Mouse (Mus musculus) midbrain, embryonic 14.5 days (tissue): ENCODE measurements around the gene Txnrd3. TPM values are rescaled to one million over a fixed set of nuclear protein-coding genes. Genes with fewer than 3 reads are reported as not detected.
A peak's percentile ranks its signal among the peaks of the same experiment; 100 is the strongest.

Experiments used
- ATAC-seq: fragments of 200-750 bp; cut with Nextera tagmentation; 2 replicates; pipeline ENCODE4 v1.8.0; 2017; ENCODE audit warnings: moderate number of reproducible peaks, moderate library complexity; ENCODE audit not compliant: low FRiP score, low TSS enrichment
- DNase-seq: peaks from one replicate; pipeline ENCODE4 v3.0.0-alpha.2; 2015
- H3K27ac ChIP-seq: fragments of 300-500 bp; sonication (generic); replicated peaks from 2 replicates; pipeline ENCODE4 v1.5.1; 2014; ENCODE audit warnings: mild to moderate bottlenecking, low read depth, low read length, moderate library complexity
- H3K27me3 ChIP-seq: fragments of 300-500 bp; sonication (generic); 2 replicates; pipeline ENCODE4 v1.6.1; 2014; ENCODE audit warnings: low read length, control low read depth, mixed read lengths; ENCODE audit not compliant: control insufficient read depth, insufficient read depth
- H3K36me3 ChIP-seq: fragments of 300-500 bp; sonication (generic); 2 replicates; pipeline ENCODE4 v1.6.1; 2014; ENCODE audit warnings: low read length, control low read depth; ENCODE audit not compliant: control insufficient read depth, insufficient read depth
- H3K4me1 ChIP-seq: fragments of 300-500 bp; sonication (generic); 2 replicates; pipeline ENCODE4 v1.6.1; 2014; ENCODE audit warnings: mild to moderate bottlenecking, antibody characterized with exemption, low read length, control low read depth; ENCODE audit not compliant: control insufficient read depth, insufficient read depth
- H3K4me2 ChIP-seq: fragments of 300-500 bp; sonication (generic); 2 replicates; pipeline ENCODE4 v1.6.1; 2014; ENCODE audit warnings: mild to moderate bottlenecking, low read length, moderate library complexity
- H3K4me3 ChIP-seq: fragments of 300-500 bp; sonication (generic); replicated peaks from 2 replicates; pipeline ENCODE4 v1.5.1; 2014; ENCODE audit warnings: low read depth, low read length
- H3K9ac ChIP-seq: fragments of 300-500 bp; sonication (generic); replicated peaks from 2 replicates; pipeline ENCODE4 v1.6.1; 2014; ENCODE audit warnings: mild to moderate bottlenecking, low read length, moderate library complexity
- H3K9me3 ChIP-seq: fragments of 300-500 bp; sonication (generic); 2 replicates; pipeline ENCODE4 v1.6.1; 2016; ENCODE audit warnings: low read length, control low read depth, mixed read lengths; ENCODE audit not compliant: control insufficient read depth
- whole genome bisulfite sequencing: fragments of 180-500 bp; shearing (Covaris S2); extraction: QIAGEN DNeasy Blood & Tissue Kit; methylation state at CpG from one replicate; pipeline ENCODE4 v1.1.7; 2014; 5-methylcytosine and 5-hydroxymethylcytosine counted together
- polyA plus RNA-seq: library from polyadenylated mRNA; unstranded; fragments of >200 nt; fragmentation: Nextera tagmentation; extraction: Ambion mirVana; gene quantifications from 2 replicates; pipeline ENCODE4 v1.2.1, GENCODE M21; 2014

The Txnrd3 gene
- 16.3 and 17.6 TPM in 2 replicates for polyA plus RNA-seq

DNA sequence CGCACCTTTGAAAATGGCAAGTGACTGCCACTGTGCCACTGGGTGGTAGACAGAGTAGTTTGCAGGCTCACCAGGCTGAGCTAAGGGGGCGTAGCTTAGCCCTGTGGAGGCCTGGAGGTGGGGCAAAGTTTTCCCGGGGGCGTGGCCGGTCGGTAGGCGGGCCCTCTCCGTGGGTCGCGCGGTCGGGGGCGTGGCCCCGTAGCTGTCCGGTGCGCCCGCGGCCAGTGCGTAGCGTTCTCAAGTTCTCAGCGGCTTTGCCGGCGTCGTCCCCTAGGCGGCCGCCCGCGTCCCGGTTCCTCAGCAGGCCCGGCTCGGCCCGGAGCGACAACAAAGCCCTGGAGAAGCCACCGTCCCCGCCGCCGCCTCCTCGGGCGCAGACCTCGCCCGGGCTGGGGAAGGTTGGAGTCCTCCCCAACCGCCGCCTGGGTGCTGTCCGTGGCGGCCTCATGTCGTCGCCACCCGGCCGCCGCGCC, at the start of gene Txnrd3:
Gene Txnrd3, plus strand, starts transcription at position 191 of the 473 bp plus-strand sequence.
- no peaks in the 10 kb centered on the region for H3K36me3 ChIP-seq
- H3K9ac ChIP-seq: peak within 1 kb of the TSS; percentile 68
- H3K4me3 ChIP-seq: peak within 1 kb of the TSS; percentile 73
- H3K4me1 ChIP-seq: no peaks in the 10 kb centered on the region
- DNase-seq (peak; percentile 90), ATAC-seq (peak; percentile 90)
- peak within 1 kb of the TSS; percentile 86 for H3K27ac ChIP-seq
- under 1% methylated on average over 51 of the region's 51 CpGs for WGBS
- peak within 1 kb of the TSS; percentile 82 for H3K4me2 ChIP-seq
- H3K9me3 ChIP-seq: no peaks in the 10 kb centered on the region
- no peaks in the 10 kb centered on the region for H3K27me3 ChIP-seq

DNA sequence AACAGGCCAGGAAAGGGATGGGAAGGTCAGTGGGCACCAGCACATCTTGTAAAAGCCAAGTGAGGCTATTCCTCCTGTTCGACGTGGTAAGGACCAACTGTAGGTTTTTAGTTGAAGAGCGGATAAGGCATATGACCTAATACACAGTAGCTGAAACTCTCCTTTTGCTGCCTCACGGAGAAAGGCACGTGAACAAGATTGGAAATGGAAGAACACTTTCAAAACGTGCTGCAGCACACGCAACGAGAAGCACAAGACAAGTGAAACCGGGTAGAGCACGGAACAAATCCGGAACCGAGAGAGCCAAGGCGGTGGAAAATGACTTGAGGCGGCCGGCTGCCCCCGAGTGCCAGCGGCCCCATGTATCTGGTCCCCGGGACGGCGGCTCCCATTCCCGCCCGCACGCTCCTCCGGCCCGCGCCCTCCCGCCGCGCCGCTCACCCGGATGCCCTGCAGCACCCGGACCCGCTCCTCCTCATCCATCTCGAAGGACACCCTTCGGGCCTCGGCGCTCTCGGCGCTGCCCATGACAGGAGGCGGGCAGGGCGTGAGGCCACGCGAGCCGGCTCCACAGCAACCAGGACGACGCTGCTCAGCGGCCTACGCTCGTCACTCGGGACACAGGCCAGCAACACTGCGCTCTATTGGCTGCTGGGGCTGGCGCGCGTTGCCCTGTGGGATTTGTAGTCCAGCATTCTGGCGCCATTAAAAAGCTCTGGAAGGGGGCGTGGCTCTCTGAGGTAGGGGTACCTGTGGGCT, 48.6 kb upstream of the Txnrd3 start, which contains the start of gene Chchd6:
Gene Chchd6, minus strand, starts transcription at position 635 of the 759 bp plus-strand sequence.
- Histone ChIP-seq H3K4me3 (peak within 1 kb of the TSS; percentile 78), H3K27ac (peak within 1 kb of the TSS; percentile 63), H3K4me1 (peaks cover 6% of the 10 kb centered on the region; the same call in 1 of the 2 replicates), H3K9ac (peak within 1 kb of the TSS; percentile 77), H3K9me3 (peaks cover 4% of the 10 kb centered on the region; the same call in 1 of the 2 replicates), H3K36me3 (no peaks in the 10 kb centered on the region), H3K4me2 (peak within 1 kb of the TSS; percentile 67), H3K27me3 (no peaks in the 10 kb centered on the region)
- peak; percentile 100 for ATAC-seq
- peak; percentile 98 for DNase-seq
- under 1% methylated on average over 56 of the region's 56 CpGs for WGBS

DNA sequence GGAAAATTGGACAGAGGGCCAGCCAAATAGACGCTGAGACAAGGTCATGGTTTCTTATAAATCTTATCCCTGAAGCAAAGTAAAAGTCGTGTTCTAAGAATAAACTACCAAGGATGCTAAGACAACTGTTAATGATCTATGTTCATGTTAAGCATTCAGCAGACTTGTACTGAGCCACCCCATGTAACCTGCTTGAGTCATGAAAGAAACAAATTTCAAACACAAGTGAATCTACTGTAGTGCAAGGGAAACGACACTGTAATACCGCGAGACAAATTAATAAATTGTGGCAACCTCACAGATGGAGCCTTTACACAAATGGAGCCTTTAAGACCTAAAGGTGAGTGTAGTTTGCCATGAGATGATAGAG, 48.0 kb upstream of the Txnrd3 start:
- Histone ChIP-seq H3K4me2 (peak overlapping the region; percentile 67), H3K4me3 (peak overlapping the region; percentile 78), H3K9ac (no peak overlapping the region), H3K27ac (no peak overlapping the region), H3K27me3 (no peaks in the 10 kb centered on the region), H3K9me3 (peaks cover 5% of the 10 kb centered on the region; the same call in 1 of the 2 replicates), H3K4me1 (peaks cover 6% of the 10 kb centered on the region; the same call in 1 of the 2 replicates), H3K36me3 (no peaks in the 10 kb centered on the region)
- 27% methylated on average over 5 of the region's 5 CpGs for WGBS
- ATAC-seq (peak; percentile 47), DNase-seq (no peak)

DNA sequence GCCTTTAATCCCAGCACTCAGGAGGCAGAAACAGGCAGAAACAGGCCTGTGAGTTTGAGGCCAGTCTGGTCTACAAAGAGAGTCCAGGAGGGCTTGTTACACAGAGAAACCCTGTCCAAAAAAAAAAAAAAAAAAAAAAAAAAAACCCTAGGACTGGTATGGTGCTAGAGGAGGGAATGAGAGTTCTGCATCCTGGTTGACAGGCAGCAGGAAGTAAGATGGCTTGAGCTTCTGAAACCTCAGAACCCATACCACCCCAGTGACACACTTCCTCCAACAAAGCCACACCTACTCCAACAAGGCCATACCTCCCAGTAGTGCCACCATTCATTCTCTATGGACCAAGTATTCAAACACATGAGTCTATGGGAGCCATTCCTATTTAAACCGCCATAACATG, 47.3 kb upstream of the Txnrd3 start:
- H3K27me3 ChIP-seq: no peaks in the 10 kb centered on the region
- H3K9ac ChIP-seq: no peak overlapping the region
- peaks cover 5% of the 10 kb centered on the region; the same call in 1 of the 2 replicates for H3K9me3 ChIP-seq
- no peak for ATAC-seq
- H3K4me3 ChIP-seq: no peak overlapping the region
- no peak overlapping the region for H3K4me2 ChIP-seq
- H3K27ac ChIP-seq: no peak overlapping the region
- peaks cover 6% of the 10 kb centered on the region; the same call in 1 of the 2 replicates for H3K4me1 ChIP-seq
- 98% methylated on average over 1 of the region's 1 CpGs for WGBS
- no peaks in the 10 kb centered on the region for H3K36me3 ChIP-seq
- no peak for DNase-seq

DNA sequence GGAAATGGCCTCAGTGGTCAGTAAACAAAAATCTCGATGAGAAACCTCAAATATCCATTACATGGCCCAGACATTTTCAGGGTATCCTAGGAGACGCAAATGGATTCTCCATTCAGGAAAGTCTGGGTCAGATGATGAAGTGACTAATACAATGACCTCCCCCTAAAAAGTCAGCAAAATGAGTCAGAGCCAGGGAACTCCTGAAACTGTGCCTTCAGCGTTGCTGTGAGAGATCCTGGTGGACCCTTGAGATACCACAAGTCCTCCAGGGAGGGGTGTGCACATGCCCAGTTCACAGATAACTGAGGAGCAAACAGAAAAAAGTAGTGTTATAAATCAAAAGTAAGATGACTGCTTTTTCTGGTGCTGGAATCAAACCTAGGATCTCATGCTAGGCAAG, 37.7 kb upstream of the Txnrd3 start:
- no peaks in the 10 kb centered on the region for H3K36me3 ChIP-seq
- H3K4me2 ChIP-seq: no peak overlapping the region
- DNase-seq (no peak), ATAC-seq (no peak)
- no peaks in the 10 kb centered on the region for H3K27me3 ChIP-seq
- WGBS: 53% methylated on average over 3 of the region's 3 CpGs
- no peaks in the 10 kb centered on the region for H3K9me3 ChIP-seq
- H3K4me3 ChIP-seq: no peak overlapping the region
- H3K4me1 ChIP-seq: no peaks in the 10 kb centered on the region
- H3K27ac ChIP-seq: no peak overlapping the region
- H3K9ac ChIP-seq: no peak overlapping the region

DNA sequence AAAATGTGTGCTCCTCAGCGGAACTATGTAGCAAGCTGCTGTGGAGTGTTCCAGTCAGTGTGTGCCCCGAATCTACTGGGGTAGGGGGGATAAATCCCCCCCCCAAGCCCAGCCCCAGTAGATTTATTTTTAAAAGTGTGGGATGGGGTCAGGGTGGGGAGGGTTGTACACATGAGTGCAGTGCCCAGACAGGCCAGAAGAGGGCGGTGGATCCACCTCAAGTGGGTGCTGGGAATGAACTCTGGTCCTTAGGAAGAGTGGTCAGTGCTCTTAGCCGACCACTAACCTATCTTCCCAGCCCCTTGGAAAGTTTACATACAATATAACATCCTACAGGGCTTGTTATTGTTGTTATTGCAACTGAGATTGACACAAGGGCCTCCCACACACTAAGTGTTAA, 35.8 kb upstream of the Txnrd3 start:
- no peak overlapping the region for H3K27ac ChIP-seq
- no peaks in the 10 kb centered on the region for H3K36me3 ChIP-seq
- no peak overlapping the region for H3K9ac ChIP-seq
- H3K4me1 ChIP-seq: no peaks in the 10 kb centered on the region
- H3K9me3 ChIP-seq: no peaks in the 10 kb centered on the region
- ATAC-seq (no peak), DNase-seq (no peak)
- no peak overlapping the region for H3K4me2 ChIP-seq
- no peak overlapping the region for H3K4me3 ChIP-seq
- 52% methylated on average over 4 of the region's 4 CpGs for WGBS
- H3K27me3 ChIP-seq: no peaks in the 10 kb centered on the region

DNA sequence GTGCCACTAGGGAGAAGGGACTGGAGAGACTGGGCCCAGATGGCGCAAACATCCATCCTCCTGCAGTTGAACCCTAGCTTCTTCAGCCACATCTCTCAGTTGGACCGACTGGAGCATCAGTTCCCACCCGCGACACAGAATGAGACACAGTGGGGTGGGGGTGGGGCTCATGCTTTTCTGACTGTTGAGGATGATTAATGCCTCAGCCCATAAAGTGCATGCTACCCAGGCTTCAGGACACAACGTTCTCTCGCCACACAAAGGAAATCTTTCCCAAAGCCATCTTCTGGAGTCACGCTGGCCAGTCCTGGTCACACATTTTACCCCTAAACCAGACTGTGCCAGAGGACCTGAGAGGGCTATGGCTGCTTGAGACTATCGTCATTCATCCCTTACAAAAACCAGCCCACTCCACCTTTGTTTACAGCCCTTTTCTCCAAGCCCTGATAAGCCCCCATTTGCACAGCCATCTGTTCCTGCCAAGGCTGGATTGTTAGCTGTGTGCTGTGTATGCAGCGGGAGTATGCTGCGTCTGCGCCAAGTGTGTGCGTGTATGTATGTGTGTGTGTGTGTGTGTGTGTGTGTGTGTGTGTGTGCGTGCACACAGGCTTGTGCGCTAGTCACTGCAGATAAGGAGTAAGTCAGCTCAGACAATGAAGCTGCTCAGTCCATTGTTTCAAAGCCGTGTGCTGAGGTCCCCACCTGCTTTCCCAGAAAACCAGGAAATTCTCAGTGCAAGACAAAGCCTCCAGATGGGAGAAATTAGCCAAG, 30.3 kb upstream of the Txnrd3 start:
- H3K9me3 ChIP-seq: no peaks in the 10 kb centered on the region
- peak overlapping the region; percentile 34 for H3K9ac ChIP-seq
- H3K4me3 ChIP-seq: no peak overlapping the region
- ATAC-seq: peak; percentile 91
- DNase-seq: peak; percentile 89
- no peaks in the 10 kb centered on the region for H3K36me3 ChIP-seq
- H3K4me2 ChIP-seq: peak overlapping the region; percentile 4; the same call in 1 of the 2 replicates
- H3K4me1 ChIP-seq: peaks cover 23% of the 10 kb centered on the region
- WGBS: 18% methylated on average over 15 of the region's 15 CpGs
- H3K27me3 ChIP-seq: no peaks in the 10 kb centered on the region
- peak overlapping the region; percentile 93 for H3K27ac ChIP-seq

DNA sequence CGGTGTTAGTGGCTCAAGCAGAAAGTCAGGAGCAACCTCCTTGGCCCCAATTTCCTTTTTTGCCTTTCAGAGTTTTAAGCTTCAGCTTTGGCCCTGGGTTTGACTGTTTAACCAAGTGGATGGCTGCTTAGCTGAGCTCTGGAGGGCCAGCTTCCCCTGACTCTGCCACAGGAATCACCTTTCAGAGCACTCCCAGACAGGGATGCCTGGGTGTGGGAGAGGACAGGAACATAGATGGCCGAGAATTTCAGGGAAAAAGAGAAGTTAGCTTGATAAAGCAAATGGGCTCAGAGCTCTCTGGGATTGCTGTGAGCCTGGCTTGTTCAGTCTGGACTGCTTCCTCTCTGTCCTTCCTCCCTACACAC, 29.7 kb upstream of the Txnrd3 start:
- Histone ChIP-seq H3K4me3 (no peak overlapping the region), H3K36me3 (no peaks in the 10 kb centered on the region), H3K9ac (peak overlapping the region; percentile 48), H3K4me1 (peaks cover 23% of the 10 kb centered on the region), H3K27ac (peak overlapping the region; percentile 93), H3K27me3 (no peaks in the 10 kb centered on the region), H3K9me3 (no peaks in the 10 kb centered on the region), H3K4me2 (0 out of 2 replicates have a peak overlapping the region, but pooled peaks have one; percentile 4)
- WGBS: 25% methylated on average over 2 of the region's 2 CpGs
- DNase-seq: no peak
- ATAC-seq: peak; percentile 53; the same call in 1 of the 2 replicates
